Comparison of ENCODE assay signal across 8 mouse cellular contexts in the genomic region with DNA sequence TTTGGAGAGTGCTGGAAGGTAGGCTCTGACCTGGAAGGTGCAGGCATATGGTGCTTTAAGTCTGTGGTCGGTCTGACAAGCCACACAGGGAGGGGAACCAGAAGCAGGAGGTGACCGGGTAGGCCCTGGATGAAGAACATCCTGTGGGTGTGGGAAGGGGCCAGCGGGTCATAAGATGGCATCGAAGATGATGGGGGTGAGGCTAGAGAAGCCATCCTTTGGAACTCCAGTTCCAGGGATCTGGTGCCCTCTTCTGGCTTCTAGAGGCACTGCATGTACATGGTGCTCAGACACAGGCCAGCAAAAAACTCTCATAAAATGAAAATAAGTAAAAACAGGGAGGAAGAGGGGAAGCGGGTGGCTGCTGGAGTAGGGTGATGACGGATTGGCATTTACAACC. TPM values are rescaled to one million over a fixed set of nuclear protein-coding genes. Genes with fewer than 3 reads are reported as not detected.
A peak's percentile ranks its signal among the peaks of the same experiment; 100 is the strongest.
DNase-seq lines count a peak whose midpoint lies in the region; ATAC-seq lines count a peak whose summit lies in the region.

No protein-coding gene starts in this region.

- H3K4me2 ChIP-seq in forebrain, embryonic 15.5 days (replicated peaks): no peak overlapping the region
- no peak overlapping the region for H3K4me2 ChIP-seq in liver, embryonic 15.5 days
- no peak overlapping the region for H3K4me2 ChIP-seq in neural tube, embryonic 12.5 days (replicated peaks)

- 64% methylated on average over 6 of the region's 6 CpGs for WGBS in forebrain, embryonic 15.5 days
- WGBS in liver, embryonic 15.5 days (ENCODE audit: insufficient replicate concordance): 27% methylated on average over 6 of the region's 6 CpGs
- 71% methylated on average over 6 of the region's 6 CpGs for WGBS in neural tube, embryonic 12.5 days

- H3K4me3 ChIP-seq in forebrain, embryonic 15.5 days: no peak overlapping the region
- no peak overlapping the region for H3K4me3 ChIP-seq in liver, embryonic 15.5 days (replicated peaks)
- no peak overlapping the region for H3K4me3 ChIP-seq in neural tube, embryonic 12.5 days

- peaks cover 51% of the 10 kb centered on the region for H3K36me3 ChIP-seq in forebrain, embryonic 15.5 days
- no peaks in the 10 kb centered on the region for H3K36me3 ChIP-seq in liver, embryonic 15.5 days (replicated peaks)
- peaks cover 45% of the 10 kb centered on the region for H3K36me3 ChIP-seq in neural tube, embryonic 12.5 days

- DNase-seq in urinary bladder, adult 18-20 months (ENCODE audit: low spot score in 2 of 2): peak; percentile 13 to 43
- DNase-seq in urinary bladder, adult 2 months (ENCODE audit: low spot score): no peak
- DNase-seq in cerebellum, adult 11-12 months: peak; percentile 20
- peak; percentile 47 to 70 for DNase-seq in kidney, adult 8-10 months
- peak; percentile 57 for DNase-seq in thymus, postnatal 25 days

- no peaks in the 10 kb centered on the region for H3K27me3 ChIP-seq in forebrain, embryonic 15.5 days
- no peaks in the 10 kb centered on the region for H3K27me3 ChIP-seq in liver, embryonic 15.5 days
- no peaks in the 10 kb centered on the region for H3K27me3 ChIP-seq in neural tube, embryonic 12.5 days (replicated peaks)

- peak; percentile 55 for ATAC-seq in forebrain, embryonic 15.5 days (replicated peaks)
- ATAC-seq in liver, embryonic 15.5 days (ENCODE audit: insufficient read depth): peak; percentile 9; the same call in 1 of the 2 replicates
- 0 out of 2 replicates have a peak, but pooled peaks have one; percentile 46 for ATAC-seq in neural tube, embryonic 12.5 days (ENCODE audit: low FRiP score, low read depth)

- H3K4me1 ChIP-seq in forebrain, embryonic 15.5 days: no peaks in the 10 kb centered on the region
- no peaks in the 10 kb centered on the region for H3K4me1 ChIP-seq in liver, embryonic 15.5 days (replicated peaks)
- no peaks in the 10 kb centered on the region for H3K4me1 ChIP-seq in neural tube, embryonic 12.5 days

- H3K9ac ChIP-seq in forebrain, embryonic 15.5 days (replicated peaks): no peak overlapping the region
- no peak overlapping the region for H3K9ac ChIP-seq in liver, embryonic 15.5 days
- H3K9ac ChIP-seq in neural tube, embryonic 12.5 days: no peak overlapping the region

- no peak overlapping the region for H3K27ac ChIP-seq in forebrain, embryonic 15.5 days (replicated peaks)
- H3K27ac ChIP-seq in liver, embryonic 15.5 days (replicated peaks): no peak overlapping the region
- no peak overlapping the region for H3K27ac ChIP-seq in neural tube, embryonic 12.5 days

- no peaks in the 10 kb centered on the region for H3K9me3 ChIP-seq in forebrain, embryonic 15.5 days
- H3K9me3 ChIP-seq in liver, embryonic 15.5 days (replicated peaks): no peaks in the 10 kb centered on the region
- no peaks in the 10 kb centered on the region for H3K9me3 ChIP-seq in neural tube, embryonic 12.5 days

RNA-seq across cellular contexts. Expression of gene Kidins220, which starts 22.6 kb away (rescaled TPM):
- 95.9 and 101 TPM in 2 replicates for polyA plus RNA-seq in urinary bladder, adult 2 months (2012; rRNA removed)
- polyA plus RNA-seq in forebrain, embryonic 15.5 days (2015; fragmentation: Nextera tagmentation; extraction: Ambion mirVana): 141 and 143 TPM in 2 replicates
- 7.1 and 7.3 TPM in 2 replicates for polyA plus RNA-seq in liver, embryonic 15.5 days (2015; fragmentation: Nextera tagmentation; extraction: Ambion mirVana)
- polyA plus RNA-seq in neural tube, embryonic 12.5 days (2016; fragmentation: Nextera tagmentation; extraction: Ambion mirVana): 85.2 and 96.4 TPM in 2 replicates

Comparison
In these comparisons a context has a peak if more than half of its experiments do, and no peak if none do; other contexts are left out.
1. RNA of gene Kidins220, which starts 22.6 kb away (polyA plus RNA-seq): 141 to 143 TPM in forebrain, embryonic 15.5 days, 85.2 to 96.4 TPM in neural tube, embryonic 12.5 days and 95.9 to 101 TPM in urinary bladder, adult 2 months; 7.1 to 7.3 TPM in liver, embryonic 15.5 days; every median in the first group is over 10 times any median in the second.
2. Peak in every context shown above with its lines, with median percentiles within 50 percentile points of each other: ATAC-seq.